Mouse (Mus musculus): Measurements from ENCODE around the gene Zfp512b. TPM values are rescaled to one million over a fixed set of nuclear protein-coding genes. Genes with fewer than 3 reads are reported as not detected.

Gene Zfp512b
- polyA plus RNA-seq (2012; rRNA removed) = 64.1 and 76.1 TPM in 2 replicates

- Histone ChIP-seq H3K4me1 (ENCODE audit: control insufficient read depth, insufficient read depth, low read length) (no peaks in the 10 kb centered on the region), H3K4me3 (ENCODE audit: insufficient read depth, low read length) (peak within 1 kb of the TSS; percentile 97), H3K27ac (ENCODE audit: insufficient read depth, low read length) (peak within 1 kb of the TSS; percentile 99)
- TF ChIP-seq CTCF (IDR thresholded peaks at IDR 0.05; ENCODE audit: extremely low read depth, insufficient read depth, low read length) (no peak), POLR2A (IDR thresholded peaks at IDR 0.05; ENCODE audit: extremely low read depth, insufficient read depth, low read length) (peak; percentile 72; the same call in 1 of the 2 replicates)
Observed at GRCm38 (mm10) chr2:181592231-181593041, at the start of gene Zfp512b. Gene Zfp512b, minus strand, starts transcription at chr2:181592803.

- Histone ChIP-seq H3K27ac (ENCODE audit: insufficient read depth, low read length) (no peak overlapping the region), H3K4me1 (ENCODE audit: control insufficient read depth, insufficient read depth, low read length) (no peaks in the 10 kb centered on the region), H3K4me3 (ENCODE audit: insufficient read depth, low read length) (no peak overlapping the region)
- TF ChIP-seq CTCF (IDR thresholded peaks at IDR 0.05; ENCODE audit: extremely low read depth, insufficient read depth, low read length) (no peak), POLR2A (IDR thresholded peaks at IDR 0.05; ENCODE audit: extremely low read depth, insufficient read depth, low read length) (no peak)
Observed at GRCm38 (mm10) chr2:181635865-181636264, 43.3 kb upstream of the Zfp512b start.

GRCm38 (mm10) chr2:181632624-181633023 is 40.0 kb upstream of the Zfp512b start:
- no peak overlapping the region for H3K4me3 ChIP-seq (ENCODE audit: insufficient read depth, low read length)
- no peak overlapping the region for H3K27ac ChIP-seq (ENCODE audit: insufficient read depth, low read length)
- TF ChIP-seq CTCF (IDR thresholded peaks at IDR 0.05; ENCODE audit: extremely low read depth, insufficient read depth, low read length) (no peak), POLR2A (IDR thresholded peaks at IDR 0.05; ENCODE audit: extremely low read depth, insufficient read depth, low read length) (no peak)
- H3K4me1 ChIP-seq (ENCODE audit: control insufficient read depth, insufficient read depth, low read length) = no peaks in the 10 kb centered on the region

GRCm38 (mm10) chr2:181628471-181628870 is 35.9 kb upstream of the Zfp512b start:
- Histone ChIP-seq H3K4me3 (ENCODE audit: insufficient read depth, low read length) (no peak overlapping the region), H3K27ac (ENCODE audit: insufficient read depth, low read length) (no peak overlapping the region), H3K4me1 (ENCODE audit: control insufficient read depth, insufficient read depth, low read length) (no peaks in the 10 kb centered on the region)
- TF ChIP-seq POLR2A (IDR thresholded peaks at IDR 0.05; ENCODE audit: extremely low read depth, insufficient read depth, low read length) = no peak
- no peak for TF ChIP-seq CTCF (IDR thresholded peaks at IDR 0.05; ENCODE audit: extremely low read depth, insufficient read depth, low read length)

GRCm38 (mm10) chr2:181623401-181623800 is 30.8 kb upstream of the Zfp512b start:
- peak; percentile 24; the same call in 1 of the 2 replicates for TF ChIP-seq CTCF (IDR thresholded peaks at IDR 0.05; ENCODE audit: extremely low read depth, insufficient read depth, low read length)
- no peak for TF ChIP-seq POLR2A (IDR thresholded peaks at IDR 0.05; ENCODE audit: extremely low read depth, insufficient read depth, low read length)
- Histone ChIP-seq H3K4me1 (ENCODE audit: control insufficient read depth, insufficient read depth, low read length) (no peaks in the 10 kb centered on the region), H3K27ac (ENCODE audit: insufficient read depth, low read length) (no peak overlapping the region), H3K4me3 (ENCODE audit: insufficient read depth, low read length) (no peak overlapping the region)

GRCm38 (mm10) chr2:181618761-181619495 is 26.3 kb upstream of the Zfp512b start:
- Histone ChIP-seq H3K4me3 (ENCODE audit: insufficient read depth, low read length) (no peak overlapping the region), H3K27ac (ENCODE audit: insufficient read depth, low read length) (no peak overlapping the region), H3K4me1 (ENCODE audit: control insufficient read depth, insufficient read depth, low read length) (no peaks in the 10 kb centered on the region; the same call in 1 of the 2 replicates)
- TF ChIP-seq POLR2A (IDR thresholded peaks at IDR 0.05; ENCODE audit: extremely low read depth, insufficient read depth, low read length) (no peak), CTCF (IDR thresholded peaks at IDR 0.05; ENCODE audit: extremely low read depth, insufficient read depth, low read length) (no peak)

GRCm38 (mm10) chr2:181602367-181602766 is 9.8 kb upstream of the Zfp512b start:
- Histone ChIP-seq H3K4me1 (ENCODE audit: control insufficient read depth, insufficient read depth, low read length) (peaks cover 2% of the 10 kb centered on the region; the same call in 1 of the 2 replicates), H3K27ac (ENCODE audit: insufficient read depth, low read length) (no peak overlapping the region), H3K4me3 (ENCODE audit: insufficient read depth, low read length) (no peak overlapping the region; the same call in 1 of the 2 replicates)
- TF ChIP-seq CTCF (IDR thresholded peaks at IDR 0.05; ENCODE audit: extremely low read depth, insufficient read depth, low read length) = no peak
- TF ChIP-seq POLR2A (IDR thresholded peaks at IDR 0.05; ENCODE audit: extremely low read depth, insufficient read depth, low read length) = no peak

- Histone ChIP-seq H3K27ac (ENCODE audit: insufficient read depth, low read length) (no peak overlapping the region), H3K4me1 (ENCODE audit: control insufficient read depth, insufficient read depth, low read length) (peaks cover 2% of the 10 kb centered on the region; the same call in 1 of the 2 replicates), H3K4me3 (ENCODE audit: insufficient read depth, low read length) (peak overlapping the region; percentile 72)
- TF ChIP-seq CTCF (IDR thresholded peaks at IDR 0.05; ENCODE audit: extremely low read depth, insufficient read depth, low read length) (no peak), POLR2A (IDR thresholded peaks at IDR 0.05; ENCODE audit: extremely low read depth, insufficient read depth, low read length) (no peak)
Observed at GRCm38 (mm10) chr2:181601751-181602145, 9.1 kb upstream of the Zfp512b start.

DNA sequence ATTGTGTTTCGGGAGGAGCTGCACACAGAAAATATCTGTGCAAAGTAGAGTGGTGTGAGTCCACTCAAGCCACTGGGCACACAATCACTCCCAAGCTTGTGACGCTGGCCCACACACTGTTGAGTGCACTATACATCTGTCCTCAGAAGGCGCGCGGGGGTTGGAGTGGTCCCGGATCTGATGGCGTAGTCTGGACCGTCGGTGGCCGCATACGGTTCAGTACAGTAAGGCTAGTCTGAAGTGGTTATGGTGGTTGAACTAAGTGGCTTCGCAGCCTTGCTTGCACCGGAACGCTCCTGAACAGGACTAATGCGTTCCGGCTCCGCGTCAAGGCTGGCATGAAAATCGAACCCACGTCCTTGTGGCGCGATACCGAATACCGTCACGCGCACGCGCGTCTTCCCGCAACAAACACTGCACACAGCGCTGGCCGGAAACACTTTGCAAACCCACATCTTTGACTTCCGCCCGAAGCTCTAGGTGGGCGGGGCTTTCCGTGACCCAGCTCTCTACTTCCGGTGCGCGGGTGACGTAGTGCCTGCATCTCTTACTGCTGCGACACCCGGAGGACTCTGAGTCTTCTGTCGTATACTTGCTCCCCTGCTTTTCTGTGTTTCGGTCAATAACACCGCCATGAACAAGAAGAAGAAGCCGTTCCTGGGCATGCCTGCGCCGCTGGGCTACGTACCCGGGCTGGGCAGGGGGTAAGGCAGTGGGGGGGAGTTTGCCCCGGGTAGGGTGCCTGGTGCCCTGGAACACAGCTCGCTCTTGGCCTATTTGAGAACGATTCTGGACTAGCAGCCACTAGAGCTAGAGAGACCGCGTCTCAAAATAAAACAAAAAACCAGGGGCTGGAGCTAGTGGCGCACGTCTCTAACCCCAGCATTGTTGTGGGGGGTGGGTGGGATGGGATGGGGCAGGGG is 8.5 kb upstream of the Zfp512b start:
- Histone ChIP-seq H3K4me1 (ENCODE audit: control insufficient read depth, insufficient read depth, low read length) (peaks cover 2% of the 10 kb centered on the region; the same call in 1 of the 2 replicates), H3K4me3 (ENCODE audit: insufficient read depth, low read length) (peak overlapping the region; percentile 72), H3K27ac (ENCODE audit: insufficient read depth, low read length) (peak overlapping the region; percentile 77)
- TF ChIP-seq CTCF (IDR thresholded peaks at IDR 0.05; ENCODE audit: extremely low read depth, insufficient read depth, low read length) (no peak), POLR2A (IDR thresholded peaks at IDR 0.05; ENCODE audit: extremely low read depth, insufficient read depth, low read length) (peak; percentile 92)
